Mouse (Mus musculus) liver, embryonic 11.5 days (tissue): ENCODE measurements around the gene Plekhm1. TPM values are rescaled to one million over a fixed set of nuclear protein-coding genes. Genes with fewer than 3 reads are reported as not detected.

Source experiments
- ATAC-seq: fragments of 200-750 bp; cut with Nextera tagmentation; replicated peaks from 2 replicates; pipeline ENCODE4 v1.8.0; 2017; ENCODE audit warnings: moderate number of reproducible peaks, mild to moderate bottlenecking, moderate TSS enrichment, moderate library complexity; ENCODE audit not compliant: low FRiP score
- DNase-seq: peaks from one replicate; pipeline ENCODE4 v3.0.0-alpha.2; 2017; ENCODE audit warnings: low spot score
- H3K27ac ChIP-seq: fragments of 300-500 bp; sonication (generic); 2 replicates; pipeline ENCODE4 v1.5.1; 2014; ENCODE audit warnings: mild to moderate bottlenecking, low read depth, low read length, control low read depth
- H3K27me3 ChIP-seq: fragments of 300-500 bp; sonication (generic); replicated peaks from 2 replicates; pipeline ENCODE4 v1.6.1; 2014; ENCODE audit warnings: low read length, mixed read lengths; ENCODE audit not compliant: control insufficient read depth, insufficient read depth
- H3K36me3 ChIP-seq: fragments of 300-500 bp; sonication (generic); 2 replicates; pipeline ENCODE4 v1.6.1; 2014; ENCODE audit warnings: mild to moderate bottlenecking, low read length, moderate library complexity, mixed read lengths; ENCODE audit not compliant: control insufficient read depth, insufficient read depth
- H3K4me1 ChIP-seq: fragments of 300-500 bp; sonication (generic); replicated peaks from 2 replicates; pipeline ENCODE4 v1.6.1; 2014; ENCODE audit warnings: low read length, mixed read lengths; ENCODE audit not compliant: control insufficient read depth, insufficient read depth
- H3K4me2 ChIP-seq: fragments of 300-500 bp; sonication (generic); 2 replicates; pipeline ENCODE4 v1.6.1; 2014; ENCODE audit warnings: mild to moderate bottlenecking, control low read depth, moderate library complexity
- H3K4me3 ChIP-seq: fragments of 300-500 bp; sonication (generic); 2 replicates; pipeline ENCODE4 v1.5.1; 2014; ENCODE audit warnings: low read depth, low read length, control low read depth
- H3K9ac ChIP-seq: fragments of 300-500 bp; sonication (generic); 2 replicates; pipeline ENCODE4 v1.6.1; 2014; ENCODE audit warnings: low read depth, low read length, control low read depth
- H3K9me3 ChIP-seq: fragments of 300-500 bp; sonication (generic); 2 replicates; pipeline ENCODE4 v1.6.1; 2016; ENCODE audit warnings: low read length, inconsistent platforms, mixed read lengths; ENCODE audit not compliant: control insufficient read depth
- WGBS: fragments of 180-500 bp; shearing (Covaris S2); extraction: QIAGEN DNeasy Blood & Tissue Kit; methylation state at CpG from one replicate; pipeline ENCODE4 v1.1.7; 2014; 5-methylcytosine and 5-hydroxymethylcytosine counted together
- polyA plus RNA-seq: library from polyadenylated mRNA; unstranded; fragments of >200 nt; fragmentation: Nextera tagmentation; extraction: Ambion mirVana; gene quantifications from 2 replicates; pipeline ENCODE4 v1.2.1, GENCODE M21; 2014

Gene Plekhm1
- polyA plus RNA-seq, 1 experiment from 2014 or later: 7.6 TPM

- DNase-seq (no peak), ATAC-seq (no peak)
- Histone ChIP-seq H3K4me3 (no peak overlapping the region), H3K4me1 (no peaks in the 10 kb centered on the region), H3K9ac (no peak overlapping the region), H3K4me2 (no peak overlapping the region), H3K27ac (no peak overlapping the region), H3K36me3 (0 out of 2 replicates have a peak, but pooled peaks cover 3% of the 10 kb centered on the region), H3K9me3 (no peaks in the 10 kb centered on the region), H3K27me3 (no peaks in the 10 kb centered on the region)
- WGBS: 64% methylated on average over 3 of the region's 3 CpGs
Measured at GRCm38 (mm10) chr11:103371222-103371539, 41.3 kb downstream of the Plekhm1 start.

GRCm38 (mm10) chr11:103370397-103371221 lies 41.9 kb downstream of the Plekhm1 start:
- ATAC-seq: no peak
- H3K4me3 ChIP-seq: no peak overlapping the region
- H3K4me2 ChIP-seq: no peak overlapping the region
- 92% methylated on average over 9 of the region's 9 CpGs for WGBS
- no peaks in the 10 kb centered on the region for H3K4me1 ChIP-seq
- no peaks in the 10 kb centered on the region for H3K27me3 ChIP-seq
- no peak overlapping the region for H3K27ac ChIP-seq
- 0 out of 2 replicates have a peak, but pooled peaks cover 2% of the 10 kb centered on the region for H3K36me3 ChIP-seq
- no peak overlapping the region for H3K9ac ChIP-seq
- no peaks in the 10 kb centered on the region for H3K9me3 ChIP-seq
- no peak for DNase-seq

- Histone ChIP-seq H3K27me3 (peaks cover 44% of the 10 kb centered on the region), H3K4me2 (no peak overlapping the region), H3K9ac (no peak overlapping the region), H3K36me3 (0 out of 2 replicates have a peak, but pooled peaks cover 2% of the 10 kb centered on the region), H3K4me3 (no peak overlapping the region), H3K27ac (no peak overlapping the region), H3K9me3 (no peaks in the 10 kb centered on the region), H3K4me1 (peaks cover 20% of the 10 kb centered on the region)
- ATAC-seq (no peak), DNase-seq (no peak)
- 87% methylated on average over 4 of the region's 4 CpGs for WGBS
Measured at GRCm38 (mm10) chr11:103365530-103365929, 47.0 kb downstream of the Plekhm1 start.

- Histone ChIP-seq H3K4me2 (no peak overlapping the region), H3K9ac (no peak overlapping the region), H3K27me3 (peaks cover 49% of the 10 kb centered on the region), H3K4me3 (no peak overlapping the region), H3K4me1 (peaks cover 20% of the 10 kb centered on the region), H3K27ac (no peak overlapping the region), H3K9me3 (no peaks in the 10 kb centered on the region), H3K36me3 (0 out of 2 replicates have a peak, but pooled peaks cover 2% of the 10 kb centered on the region)
- WGBS: 83% methylated on average over 3 of the region's 3 CpGs
- ATAC-seq (no peak), DNase-seq (no peak)
Measured at GRCm38 (mm10) chr11:103365022-103365421, 47.5 kb downstream of the Plekhm1 start.

GRCm38 (mm10) chr11:103364335-103364734 lies 48.2 kb downstream of the Plekhm1 start:
- Histone ChIP-seq H3K27ac (no peak overlapping the region), H3K4me2 (no peak overlapping the region), H3K4me1 (peaks cover 21% of the 10 kb centered on the region), H3K36me3 (0 out of 2 replicates have a peak, but pooled peaks cover 2% of the 10 kb centered on the region), H3K4me3 (no peak overlapping the region), H3K9ac (no peak overlapping the region), H3K27me3 (peaks cover 56% of the 10 kb centered on the region), H3K9me3 (no peaks in the 10 kb centered on the region)
- WGBS: 30% methylated on average over 5 of the region's 5 CpGs
- DNase-seq: no peak
- no peak for ATAC-seq

- Histone ChIP-seq H3K9ac (peak within 1 kb of the TSS; percentile 13), H3K27me3 (peaks cover 61% of the 10 kb centered on the region), H3K27ac (peak within 1 kb of the TSS; percentile 46; the same call in 1 of the 2 replicates), H3K36me3 (0 out of 2 replicates have a peak, but pooled peaks cover 2% of the 10 kb centered on the region), H3K4me2 (peak within 1 kb of the TSS; percentile 86), H3K9me3 (no peaks in the 10 kb centered on the region), H3K4me3 (peak within 1 kb of the TSS; percentile 59), H3K4me1 (peaks cover 22% of the 10 kb centered on the region)
- DNase-seq (peak; percentile 67), ATAC-seq (no peak)
- WGBS: 2% methylated on average over 35 of the region's 35 CpGs
Measured at GRCm38 (mm10) chr11:103363214-103364148, 49.0 kb downstream of the Plekhm1 start, which contains the start of gene Arhgap27. Gene Arhgap27 (minus strand): TSS chr11:103363692.

GRCm38 (mm10) chr11:103362521-103363181 lies 49.8 kb downstream of the Plekhm1 start:
- DNase-seq (peak; percentile 52), ATAC-seq (no peak)
- Histone ChIP-seq H3K4me1 (peaks cover 22% of the 10 kb centered on the region), H3K27me3 (peaks cover 67% of the 10 kb centered on the region), H3K4me2 (peak overlapping the region; percentile 86), H3K36me3 (0 out of 2 replicates have a peak, but pooled peaks cover 2% of the 10 kb centered on the region), H3K9me3 (no peaks in the 10 kb centered on the region), H3K4me3 (peak overlapping the region; percentile 59), H3K27ac (peak overlapping the region; percentile 46; the same call in 1 of the 2 replicates), H3K9ac (peak overlapping the region; percentile 13)
- under 1% methylated on average over 33 of the region's 33 CpGs for WGBS

- 2% methylated on average over 13 of the region's 13 CpGs for WGBS
- Histone ChIP-seq H3K36me3 (no peaks in the 10 kb centered on the region), H3K4me1 (peaks cover 22% of the 10 kb centered on the region), H3K9ac (0 out of 2 replicates have a peak overlapping the region, but pooled peaks have one; percentile 13), H3K4me3 (peak overlapping the region; percentile 59), H3K27ac (no peak overlapping the region), H3K4me2 (peak overlapping the region; percentile 86), H3K27me3 (peaks cover 67% of the 10 kb centered on the region), H3K9me3 (no peaks in the 10 kb centered on the region)
- peak; percentile 65 for DNase-seq
- ATAC-seq: no peak
Measured at GRCm38 (mm10) chr11:103362054-103362432, 50.4 kb downstream of the Plekhm1 start.
